Mouse (Mus musculus): ENCODE measurements around the gene Clpb. TPM values are rescaled to one million over a fixed set of nuclear protein-coding genes. Genes with fewer than 3 reads are reported as not detected.
A peak's percentile ranks its signal among the peaks of the same experiment; 100 is the strongest.
"Not testable (repeated sequence)": the region's sequence is repeated elsewhere in the genome, so short reads cannot be mapped to it uniquely, and the experiment has no call there.

Clpb gene
- 34.6 and 39.0 TPM in 2 replicates for polyA plus RNA-seq (2015; fragmentation: Nextera tagmentation; extraction: Ambion mirVana)

GRCm38 (mm10) chr7:101663514-101664159 lies at the start of gene Clpb:
TSS of gene Clpb (plus strand) at chr7:101663633.
- peaks cover 9% of the 10 kb centered on the region for H3K4me1 ChIP-seq (replicated peaks; ENCODE audit: insufficient read depth, low read length)
- H3K36me3 ChIP-seq (ENCODE audit: insufficient read depth, low read length) = 0 out of 2 replicates have a peak, but pooled peaks cover 4% of the 10 kb centered on the region
- ATAC-seq (replicated peaks; ENCODE audit: low FRiP score, low read depth) = peak; percentile 97
- H3K27ac ChIP-seq = peak within 1 kb of the TSS; percentile 47; the same call in 1 of the 2 replicates
- under 1% methylated on average over 49 of the region's 49 CpGs for WGBS
- peak; percentile 99 for DNase-seq (ENCODE audit: low spot score)
- peak within 1 kb of the TSS; percentile 62 for H3K4me3 ChIP-seq (replicated peaks; ENCODE audit: low read depth, low read length)
- TF ChIP-seq CTCF (IDR thresholded peaks at IDR 0.05; ENCODE audit: low read depth) = peak; percentile 82
- no peaks in the 10 kb centered on the region for H3K27me3 ChIP-seq (ENCODE audit: insufficient read depth, low read length)
- H3K9me3 ChIP-seq (replicated peaks; ENCODE audit: low read length) = no peaks in the 10 kb centered on the region
- H3K9ac ChIP-seq (ENCODE audit: low read depth, low read length) = peak within 1 kb of the TSS; percentile 39; the same call in 1 of the 2 replicates
- peak within 1 kb of the TSS; percentile 60 for H3K4me2 ChIP-seq (ENCODE audit: low read length)

GRCm38 (mm10) chr7:101615406-101615805 lies 48.0 kb upstream of the Clpb start:
- H3K9me3 ChIP-seq (replicated peaks; ENCODE audit: low read length) = no peaks in the 10 kb centered on the region
- no peaks in the 10 kb centered on the region for H3K4me1 ChIP-seq (replicated peaks; ENCODE audit: insufficient read depth, low read length)
- no peak overlapping the region for H3K27ac ChIP-seq
- no peaks in the 10 kb centered on the region for H3K27me3 ChIP-seq (ENCODE audit: insufficient read depth, low read length)
- no peak for ATAC-seq (replicated peaks; ENCODE audit: low FRiP score, low read depth)
- no peak overlapping the region for H3K9ac ChIP-seq (ENCODE audit: low read depth, low read length)
- no peak overlapping the region for H3K4me2 ChIP-seq (ENCODE audit: low read length)
- H3K4me3 ChIP-seq (replicated peaks; ENCODE audit: low read depth, low read length) = no peak overlapping the region
- TF ChIP-seq CTCF (IDR thresholded peaks at IDR 0.05; ENCODE audit: low read depth) = no peak
- no peaks in the 10 kb centered on the region for H3K36me3 ChIP-seq (ENCODE audit: insufficient read depth, low read length)
- 77% methylated on average over 7 of the region's 7 CpGs for WGBS
- DNase-seq (ENCODE audit: low spot score) = no peak

DNA sequence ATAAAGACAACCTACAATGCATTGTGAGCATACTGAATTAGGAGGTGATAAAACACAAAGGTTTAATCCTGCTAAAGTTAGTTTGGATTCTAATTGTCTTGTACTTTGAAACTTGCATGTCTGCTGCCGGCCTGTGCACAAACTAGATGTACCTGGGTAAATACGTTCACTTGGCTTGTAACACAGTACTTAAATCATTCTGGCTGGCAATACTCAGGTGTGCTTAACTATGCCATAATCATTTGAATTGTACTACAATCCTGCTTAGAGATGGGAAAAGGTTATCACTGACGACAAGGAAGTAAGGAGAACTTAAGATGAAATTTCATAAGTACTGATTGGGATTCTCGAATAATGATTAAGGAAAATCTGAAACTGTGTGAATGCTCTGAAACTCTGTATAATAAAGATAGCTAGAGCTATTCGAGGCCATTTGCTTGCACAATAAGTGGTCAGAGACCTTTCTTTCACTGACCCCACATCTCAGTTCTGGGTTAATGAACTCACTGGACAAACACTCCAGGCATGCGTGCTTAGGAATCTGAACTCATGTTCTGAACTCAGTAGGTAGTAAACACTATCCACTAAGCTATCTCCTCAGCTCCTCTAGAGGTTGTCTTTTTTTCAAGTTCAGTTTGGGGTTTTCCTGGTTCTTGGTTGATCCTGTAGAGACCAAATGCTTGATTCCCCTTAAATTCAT lies 47.1 kb upstream of the Clpb start:
- Histone ChIP-seq H3K36me3 (ENCODE audit: insufficient read depth, low read length) (no peaks in the 10 kb centered on the region), H3K4me3 (replicated peaks; ENCODE audit: low read depth, low read length) (no peak overlapping the region), H3K4me2 (ENCODE audit: low read length) (no peak overlapping the region), H3K27me3 (ENCODE audit: insufficient read depth, low read length) (no peaks in the 10 kb centered on the region), H3K27ac (no peak overlapping the region), H3K9ac (ENCODE audit: low read depth, low read length) (no peak overlapping the region), H3K9me3 (replicated peaks; ENCODE audit: low read length) (no peaks in the 10 kb centered on the region), H3K4me1 (replicated peaks; ENCODE audit: insufficient read depth, low read length) (no peaks in the 10 kb centered on the region)
- ATAC-seq (replicated peaks; ENCODE audit: low FRiP score, low read depth) (no peak), DNase-seq (ENCODE audit: low spot score) (no peak)
- WGBS = 72% methylated on average over 6 of the region's 6 CpGs
- no peak for TF ChIP-seq CTCF (IDR thresholded peaks at IDR 0.05; ENCODE audit: low read depth)

GRCm38 (mm10) chr7:101617438-101618165 lies 45.8 kb upstream of the Clpb start:
- no peaks in the 10 kb centered on the region for H3K27me3 ChIP-seq (ENCODE audit: insufficient read depth, low read length)
- no peaks in the 10 kb centered on the region for H3K9me3 ChIP-seq (replicated peaks; ENCODE audit: low read length)
- H3K4me2 ChIP-seq (ENCODE audit: low read length) = no peak overlapping the region
- H3K4me1 ChIP-seq (replicated peaks; ENCODE audit: insufficient read depth, low read length) = no peaks in the 10 kb centered on the region
- DNase-seq (ENCODE audit: low spot score) (no peak), ATAC-seq (replicated peaks; ENCODE audit: low FRiP score, low read depth) (no peak)
- H3K9ac ChIP-seq (ENCODE audit: low read depth, low read length) = no peak overlapping the region
- no peak for TF ChIP-seq CTCF (IDR thresholded peaks at IDR 0.05; ENCODE audit: low read depth)
- no peak overlapping the region for H3K4me3 ChIP-seq (replicated peaks; ENCODE audit: low read depth, low read length)
- 73% methylated on average over 10 of the region's 10 CpGs for WGBS
- no peaks in the 10 kb centered on the region for H3K36me3 ChIP-seq (ENCODE audit: insufficient read depth, low read length)
- H3K27ac ChIP-seq = no peak overlapping the region

DNA sequence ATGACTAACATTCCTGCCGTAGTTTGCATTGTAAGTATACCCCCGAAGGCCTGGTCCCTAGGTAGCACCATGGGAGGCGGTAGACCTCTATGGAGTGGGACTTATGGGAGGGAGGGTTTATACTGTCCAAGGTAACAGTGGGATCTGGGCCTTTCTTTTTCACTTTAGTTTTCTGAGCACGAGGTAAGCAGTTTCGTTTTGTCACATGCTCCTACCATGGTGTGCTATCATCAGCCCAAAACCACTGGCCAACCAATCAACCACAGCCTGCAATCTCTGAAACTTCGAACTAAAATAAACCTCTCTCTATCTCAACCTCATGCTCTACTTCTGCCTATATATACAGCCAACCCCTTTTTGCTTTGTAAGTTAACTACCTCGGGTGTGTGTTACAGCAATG lies 45.2 kb upstream of the Clpb start:
- no peak for TF ChIP-seq CTCF (IDR thresholded peaks at IDR 0.05; ENCODE audit: low read depth)
- DNase-seq (ENCODE audit: low spot score) = no peak
- Histone ChIP-seq H3K4me2 (ENCODE audit: low read length) (no peak overlapping the region), H3K4me3 (replicated peaks; ENCODE audit: low read depth, low read length) (no peak overlapping the region), H3K4me1 (replicated peaks; ENCODE audit: insufficient read depth, low read length) (no peaks in the 10 kb centered on the region), H3K9me3 (replicated peaks; ENCODE audit: low read length) (no peaks in the 10 kb centered on the region), H3K9ac (ENCODE audit: low read depth, low read length) (no peak overlapping the region), H3K27me3 (ENCODE audit: insufficient read depth, low read length) (no peaks in the 10 kb centered on the region), H3K27ac (no peak overlapping the region), H3K36me3 (ENCODE audit: insufficient read depth, low read length) (no peaks in the 10 kb centered on the region)
- ATAC-seq (replicated peaks; ENCODE audit: low FRiP score, low read depth) = no peak
- WGBS = 84% methylated on average over 7 of the region's 7 CpGs

- no peak overlapping the region for H3K27ac ChIP-seq
- no peak overlapping the region for H3K4me2 ChIP-seq (ENCODE audit: low read length)
- ATAC-seq (replicated peaks; ENCODE audit: low FRiP score, low read depth) (no peak), DNase-seq (ENCODE audit: low spot score) (peak; percentile 60)
- peak; percentile 78 for TF ChIP-seq CTCF (IDR thresholded peaks at IDR 0.05; ENCODE audit: low read depth)
- no peak overlapping the region for H3K9ac ChIP-seq (ENCODE audit: low read depth, low read length)
- no peaks in the 10 kb centered on the region for H3K9me3 ChIP-seq (replicated peaks; ENCODE audit: low read length)
- no peaks in the 10 kb centered on the region for H3K27me3 ChIP-seq (ENCODE audit: insufficient read depth, low read length)
- no peak overlapping the region for H3K4me3 ChIP-seq (replicated peaks; ENCODE audit: low read depth, low read length)
- WGBS = 28% methylated on average over 4 of the region's 4 CpGs
- H3K36me3 ChIP-seq (ENCODE audit: insufficient read depth, low read length) = no peaks in the 10 kb centered on the region
- H3K4me1 ChIP-seq (replicated peaks; ENCODE audit: insufficient read depth, low read length) = no peaks in the 10 kb centered on the region
Observed at GRCm38 (mm10) chr7:101620373-101620772, 43.1 kb upstream of the Clpb start.

DNA sequence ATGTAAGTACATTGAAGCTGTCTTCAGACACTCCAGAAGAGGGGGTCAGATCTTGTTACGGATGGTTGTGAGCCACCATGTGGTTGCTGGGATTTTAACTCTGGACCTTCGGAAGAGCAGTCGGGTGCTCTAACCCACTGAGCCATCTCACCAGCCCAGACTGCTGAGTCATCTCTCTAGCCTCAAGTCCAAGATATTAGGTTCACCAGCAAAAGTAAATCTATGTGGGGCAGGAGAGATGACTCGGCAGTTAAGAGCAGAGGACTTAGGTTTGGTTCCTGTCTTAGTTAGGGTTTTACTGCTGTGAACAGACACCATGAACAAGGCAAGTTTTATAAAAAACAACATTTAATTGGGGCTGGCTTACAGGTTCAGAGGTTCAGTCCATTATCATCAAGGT lies 41.6 kb upstream of the Clpb start:
- not testable (repeated sequence) for H3K27ac ChIP-seq; ATAC-seq (replicated peaks; ENCODE audit: low FRiP score, low read depth); H3K4me1 ChIP-seq (replicated peaks; ENCODE audit: insufficient read depth, low read length); DNase-seq (ENCODE audit: low spot score); H3K9me3 ChIP-seq (replicated peaks; ENCODE audit: low read length); H3K27me3 ChIP-seq (ENCODE audit: insufficient read depth, low read length); H3K9ac ChIP-seq (ENCODE audit: low read depth, low read length); H3K4me2 ChIP-seq (ENCODE audit: low read length); H3K36me3 ChIP-seq (ENCODE audit: insufficient read depth, low read length); H3K4me3 ChIP-seq (replicated peaks; ENCODE audit: low read depth, low read length)
- 85% methylated on average over 4 of the region's 4 CpGs for WGBS

All from kidney, postnatal 0 days (tissue).